Mouse (Mus musculus) heart, adult 2 months (tissue): Measurements from ENCODE around the gene Rnaseh2b.

ENCODE experiments used
- CTCF ChIP-seq: fragments of 200-600 bp; IDR thresholded peaks from 2 replicates; pipeline ENCODE4 v1.8.1; 2022; ENCODE audit warnings: antibody characterized with exemption, mild to moderate bottlenecking, moderate library complexity
- EP300 ChIP-seq: fragments of 200-500 bp; IDR thresholded peaks from 2 replicates; pipeline ENCODE4 v1.6.1; 2011; ENCODE audit warnings: low read depth, low read length, control low read depth; ENCODE audit not compliant: insufficient read depth
- POLR2A ChIP-seq: fragments of 200-500 bp; IDR thresholded peaks from 2 replicates; pipeline ENCODE4 v1.6.1; 2011; ENCODE audit warnings: mild to moderate bottlenecking, low read depth, low read length, control low read depth; ENCODE audit not compliant: insufficient read depth

GRCm38 (mm10) chr14:62416742-62417134 lies 124.3 kb downstream of the Rnaseh2b start:
- TF ChIP-seq EP300 (no peak), CTCF (no peak), POLR2A (no peak)
